Mouse (Mus musculus) C2C12 (cell line): ENCODE measurements around the gene Dcx. TPM values are rescaled to one million over a fixed set of nuclear protein-coding genes. Genes with fewer than 3 reads are reported as not detected.

Source experiments
- H3K27me3 ChIP-seq: one replicate; pipeline ENCODE4 v1.6.1; 2011; ENCODE audit not compliant: control insufficient read depth, insufficient read depth, insufficient read length
- H3K36me3 ChIP-seq: one replicate; pipeline ENCODE4 v1.6.1; 2011; ENCODE audit not compliant: control insufficient read depth, insufficient read depth
- H3K4me3 ChIP-seq: one replicate; pipeline ENCODE4 v1.5.1; 2011; ENCODE audit warnings: mild to moderate bottlenecking, control low read depth; ENCODE audit not compliant: poor library complexity, insufficient read depth, severe bottlenecking
- H3K79me2 ChIP-seq: one replicate; pipeline ENCODE4 v1.6.1; 2011; ENCODE audit not compliant: control insufficient read depth, insufficient read depth
- H3K79me3 ChIP-seq: one replicate; pipeline ENCODE4 v1.6.1; 2011; ENCODE audit warnings: low read depth, control low read depth
- H3ac ChIP-seq: one replicate; pipeline ENCODE3; 2011; ENCODE audit warnings: low read depth; ENCODE audit not compliant: control insufficient read depth, insufficient read length
- CEBPB ChIP-seq: IDR thresholded peaks from one replicate; pipeline ENCODE4 v1.6.1; 2011; ENCODE audit warnings: low read depth, mild to moderate bottlenecking, control low read depth, moderate library complexity
- CTCF ChIP-seq: IDR thresholded peaks from one replicate; pipeline ENCODE4 v1.5.1; 2011; ENCODE audit not compliant: control insufficient read depth, insufficient read depth, insufficient read length
- FOSL1 ChIP-seq: IDR thresholded peaks from one replicate; pipeline ENCODE4 v1.8.0; 2011; ENCODE audit warnings: mild to moderate bottlenecking, low read length; ENCODE audit not compliant: poor library complexity, insufficient read depth, severe bottlenecking
- MAX ChIP-seq: IDR thresholded peaks from one replicate; pipeline ENCODE4 v1.6.1; 2011; ENCODE audit warnings: mild to moderate bottlenecking, control low read depth
- MYOD1 ChIP-seq: IDR thresholded peaks from one replicate; pipeline ENCODE4 v1.6.1; 2011; ENCODE audit warnings: low read depth; ENCODE audit not compliant: control insufficient read depth, insufficient read length
- MYOG ChIP-seq: IDR thresholded peaks from one replicate; pipeline ENCODE4 v1.6.1; 2011; ENCODE audit not compliant: control insufficient read depth, insufficient read length; ENCODE audit errors: extremely low read depth
- USF1 ChIP-seq: IDR thresholded peaks from one replicate; pipeline ENCODE4 v1.6.1; 2011; ENCODE audit warnings: low read depth, mild to moderate bottlenecking, control low read depth, moderate library complexity
- polyA plus RNA-seq: library from polyadenylated mRNA; unstranded; fragments of >200 nt; fragmentation: generic; extraction: Trizol; gene quantifications from one replicate; pipeline ENCODE4 v1.2.1, GENCODE M21; 2012; ENCODE audit warnings: missing spikeins

Dcx gene
- polyA plus RNA-seq, 1 experiment = not detected

GRCm38 (mm10) chrX:143851351-143851750 lies 81.8 kb downstream of the Dcx start:
- H3K36me3 ChIP-seq = no peaks in the 10 kb centered on the region
- H3K79me3 ChIP-seq = no peaks in the 10 kb centered on the region
- TF ChIP-seq CEBPB (no peak), MYOD1 (no peak), USF1 (no peak), FOSL1 (no peak), CTCF (no peak), MYOG (no peak), MAX (no peak)
- H3K4me3 ChIP-seq = no peak overlapping the region
- H3ac ChIP-seq = no peak overlapping the region
- no peaks in the 10 kb centered on the region for H3K27me3 ChIP-seq
- H3K79me2 ChIP-seq = no peaks in the 10 kb centered on the region

- Histone ChIP-seq H3K36me3 (no peaks in the 10 kb centered on the region), H3K27me3 (no peaks in the 10 kb centered on the region), H3K79me3 (no peaks in the 10 kb centered on the region), H3ac (no peak overlapping the region), H3K79me2 (no peaks in the 10 kb centered on the region), H3K4me3 (no peak overlapping the region)
- TF ChIP-seq MYOD1 (no peak), MYOG (no peak), FOSL1 (no peak)
Measured at GRCm38 (mm10) chrX:143849969-143850368, 83.1 kb downstream of the Dcx start.

- no peak for TF ChIP-seq CTCF
- no peak for TF ChIP-seq FOSL1
- TF ChIP-seq CEBPB = no peak
- no peak for TF ChIP-seq USF1
- TF ChIP-seq MAX = no peak
- TF ChIP-seq MYOD1 = no peak
- TF ChIP-seq MYOG = no peak
- H3ac ChIP-seq = no peak overlapping the region
- H3K36me3 ChIP-seq = no peaks in the 10 kb centered on the region
- no peak overlapping the region for H3K4me3 ChIP-seq
- H3K27me3 ChIP-seq = no peaks in the 10 kb centered on the region
- H3K79me3 ChIP-seq = no peaks in the 10 kb centered on the region
- no peaks in the 10 kb centered on the region for H3K79me2 ChIP-seq
Measured at GRCm38 (mm10) chrX:143846637-143847036, 86.5 kb downstream of the Dcx start.

GRCm38 (mm10) chrX:143827212-143827611 lies 105.9 kb downstream of the Dcx start, which contains the start of gene Capn6:
Capn6 (minus strand) TSS chrX:143827414.
- no peaks in the 10 kb centered on the region for H3K36me3 ChIP-seq
- no peak within 1 kb of the TSS for H3ac ChIP-seq
- H3K79me2 ChIP-seq = no peaks in the 10 kb centered on the region
- no peak within 1 kb of the TSS for H3K4me3 ChIP-seq
- H3K79me3 ChIP-seq = no peaks in the 10 kb centered on the region
- TF ChIP-seq MYOG = no peak
- TF ChIP-seq FOSL1 = no peak
- TF ChIP-seq USF1 = no peak
- no peak for TF ChIP-seq CEBPB
- no peak for TF ChIP-seq MAX
- no peak for TF ChIP-seq MYOD1
- TF ChIP-seq CTCF = no peak
- H3K27me3 ChIP-seq = no peaks in the 10 kb centered on the region

- no peak for TF ChIP-seq MAX
- no peak for TF ChIP-seq CEBPB
- no peak for TF ChIP-seq MYOG
- no peak for TF ChIP-seq MYOD1
- TF ChIP-seq USF1 = no peak
- no peak for TF ChIP-seq CTCF
- no peak for TF ChIP-seq FOSL1
- H3K79me3 ChIP-seq = no peaks in the 10 kb centered on the region
Measured at GRCm38 (mm10) chrX:143826521-143826920, 106.6 kb downstream of the Dcx start.

GRCm38 (mm10) chrX:143818961-143819360 lies 114.2 kb downstream of the Dcx start:
- no peaks in the 10 kb centered on the region for H3K79me3 ChIP-seq
- no peak overlapping the region for H3K4me3 ChIP-seq
- TF ChIP-seq FOSL1 = no peak
- TF ChIP-seq MYOD1 = no peak
- no peak for TF ChIP-seq MYOG
- TF ChIP-seq MAX = no peak
- no peak for TF ChIP-seq USF1
- TF ChIP-seq CEBPB = no peak
- no peak for TF ChIP-seq CTCF
- H3K36me3 ChIP-seq = no peaks in the 10 kb centered on the region
- no peaks in the 10 kb centered on the region for H3K79me2 ChIP-seq
- no peaks in the 10 kb centered on the region for H3K27me3 ChIP-seq
- no peak overlapping the region for H3ac ChIP-seq

More at GRCm38 (mm10) chrX:143826521-143826920, 106.6 kb downstream of the Dcx start:
- Histone ChIP-seq H3K4me3 (no peak overlapping the region), H3K27me3 (no peaks in the 10 kb centered on the region), H3K79me2 (no peaks in the 10 kb centered on the region), H3ac (no peak overlapping the region), H3K36me3 (no peaks in the 10 kb centered on the region)
